Mouse (Mus musculus): ENCODE data around the gene Uts2b.

DNA sequence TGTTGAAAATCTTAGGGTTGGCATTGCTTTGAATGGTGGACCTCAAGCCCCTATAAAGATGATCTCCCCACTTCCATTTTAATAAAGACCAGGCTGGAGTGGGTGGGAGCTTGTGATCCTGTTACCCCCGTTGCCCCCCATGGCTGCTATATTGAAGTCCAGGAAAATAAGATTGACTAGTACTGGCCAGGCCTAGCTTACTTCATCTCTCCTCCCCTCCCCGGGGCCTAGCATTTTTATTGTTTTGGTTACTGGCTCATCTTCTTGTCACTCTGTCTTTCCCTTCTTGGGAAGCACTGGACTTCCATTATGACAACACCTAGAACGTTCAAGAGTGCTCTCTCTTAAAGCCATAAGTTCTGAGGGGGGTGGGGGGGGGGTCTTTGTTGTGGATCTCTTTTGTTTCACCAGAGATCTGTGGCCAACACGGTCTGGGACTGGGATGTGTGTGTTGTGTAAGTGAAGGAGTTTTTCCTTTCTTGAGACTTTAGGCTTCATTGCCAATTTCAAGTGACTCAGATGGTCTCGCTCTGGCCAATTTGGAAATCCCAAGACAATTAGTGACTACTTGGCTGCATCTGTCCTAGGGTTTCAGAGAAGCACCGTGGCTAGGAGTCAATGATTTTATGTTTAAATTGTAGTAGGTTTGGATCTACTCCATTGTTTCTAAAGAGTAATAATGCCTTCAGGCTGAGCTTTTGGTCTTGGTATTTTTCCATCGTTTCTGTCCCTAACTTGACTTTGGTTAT is 19.7 kb upstream of the Uts2b start:
- TF ChIP-seq EP300 (IDR thresholded peaks at IDR 0.05; ENCODE audit: insufficient read depth, low read depth, low read length) (no peak), CTCF (IDR thresholded peaks at IDR 0.05) (no peak), POLR2A (IDR thresholded peaks at IDR 0.05; ENCODE audit: insufficient read depth, low read depth, low read length) (0 out of 2 replicates have a peak, but pooled peaks have one; percentile 20)

Data from heart, adult 2 months (tissue).